Mouse (Mus musculus) lung, embryonic 16.5 days (tissue): ENCODE results near the gene Saa3. TPM values are rescaled to one million over a fixed set of nuclear protein-coding genes. Genes with fewer than 3 reads are reported as not detected.

ENCODE experiments used
- ATAC-seq: fragments of 200-750 bp; cut with Nextera tagmentation; 2 replicates; pipeline ENCODE4 v1.8.0; 2017; ENCODE audit warnings: low read depth, mild to moderate bottlenecking, moderate library complexity
- H3K27ac ChIP-seq: fragments of 300-500 bp; sonication (generic); 2 replicates; pipeline ENCODE4 v1.5.1; 2014; ENCODE audit warnings: mild to moderate bottlenecking, control low read depth, low read length
- H3K27me3 ChIP-seq: fragments of 300-500 bp; sonication (generic); 2 replicates; pipeline ENCODE4 v1.6.1; 2014; ENCODE audit warnings: low read depth, low read length, mixed read lengths; ENCODE audit not compliant: control insufficient read depth, insufficient read depth
- H3K36me3 ChIP-seq: fragments of 300-500 bp; sonication (generic); 2 replicates; pipeline ENCODE4 v1.6.1; 2014; ENCODE audit warnings: low read length; ENCODE audit not compliant: control insufficient read depth, insufficient read depth
- H3K4me1 ChIP-seq: fragments of 300-500 bp; sonication (generic); replicated peaks from 2 replicates; pipeline ENCODE4 v1.6.1; 2014; ENCODE audit warnings: low read length, mixed read lengths; ENCODE audit not compliant: control insufficient read depth, insufficient read depth
- H3K4me2 ChIP-seq: fragments of 300-500 bp; sonication (generic); 2 replicates; pipeline ENCODE4 v1.6.1; 2014; ENCODE audit warnings: low read depth, low read length, control low read depth
- H3K4me3 ChIP-seq: fragments of 300-500 bp; sonication (generic); 2 replicates; pipeline ENCODE4 v1.5.1; 2014; ENCODE audit warnings: mild to moderate bottlenecking, low read length, control low read depth
- H3K9ac ChIP-seq: fragments of 300-500 bp; sonication (generic); 2 replicates; pipeline ENCODE4 v1.6.1; 2014; ENCODE audit warnings: low read length, control low read depth
- H3K9me3 ChIP-seq: fragments of 300-500 bp; sonication (generic); 2 replicates; pipeline ENCODE4 v1.6.1; 2016; ENCODE audit warnings: low read length; ENCODE audit not compliant: control insufficient read depth
- WGBS: fragments of 180-500 bp; shearing (Covaris S2); extraction: QIAGEN DNeasy Blood & Tissue Kit; methylation state at CpG from one replicate; pipeline ENCODE4 v1.1.7; 2014; 5-methylcytosine and 5-hydroxymethylcytosine counted together
- polyA plus RNA-seq: library from polyadenylated mRNA; unstranded; fragments of >200 nt; fragmentation: Nextera tagmentation; extraction: Ambion mirVana; gene quantifications from 2 replicates; pipeline ENCODE4 v1.2.1, GENCODE M21; 2015

Gene Saa3
- polyA plus RNA-seq, 1 experiment from 2014 or later, result 0.43 TPM

DNA sequence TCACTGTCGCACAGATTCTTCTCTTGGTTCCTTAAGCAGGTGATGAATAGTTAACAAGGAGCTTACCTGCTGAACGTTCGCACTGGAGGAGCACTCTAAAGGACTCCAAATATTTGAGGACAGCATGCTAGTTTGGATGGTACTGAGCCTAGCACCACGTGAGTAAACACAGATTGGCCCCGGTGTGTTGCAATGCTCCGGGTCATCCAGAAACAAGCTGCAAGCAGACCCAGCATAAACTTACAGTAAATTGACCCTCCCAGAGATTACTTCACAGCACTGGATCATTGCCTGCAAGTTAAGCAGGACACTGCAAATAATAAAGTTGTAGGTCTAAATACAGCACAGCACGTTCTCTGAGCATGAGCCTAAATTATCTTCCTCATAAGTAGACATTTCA lies 4.0 kb upstream of the Saa3 start:
- peak overlapping the region; percentile 4; the same call in 1 of the 2 replicates for H3K27ac ChIP-seq
- H3K4me3 ChIP-seq, result no peak overlapping the region
- H3K27me3 ChIP-seq, result peaks cover 5% of the 10 kb centered on the region; the same call in 1 of the 2 replicates
- no peaks in the 10 kb centered on the region for H3K9me3 ChIP-seq
- H3K4me2 ChIP-seq, result no peak overlapping the region
- peaks cover 26% of the 10 kb centered on the region for H3K4me1 ChIP-seq
- ATAC-seq, result peak; percentile 90
- WGBS, result 32% methylated on average over 7 of the region's 7 CpGs
- no peaks in the 10 kb centered on the region for H3K36me3 ChIP-seq
- H3K9ac ChIP-seq, result no peak overlapping the region

DNA sequence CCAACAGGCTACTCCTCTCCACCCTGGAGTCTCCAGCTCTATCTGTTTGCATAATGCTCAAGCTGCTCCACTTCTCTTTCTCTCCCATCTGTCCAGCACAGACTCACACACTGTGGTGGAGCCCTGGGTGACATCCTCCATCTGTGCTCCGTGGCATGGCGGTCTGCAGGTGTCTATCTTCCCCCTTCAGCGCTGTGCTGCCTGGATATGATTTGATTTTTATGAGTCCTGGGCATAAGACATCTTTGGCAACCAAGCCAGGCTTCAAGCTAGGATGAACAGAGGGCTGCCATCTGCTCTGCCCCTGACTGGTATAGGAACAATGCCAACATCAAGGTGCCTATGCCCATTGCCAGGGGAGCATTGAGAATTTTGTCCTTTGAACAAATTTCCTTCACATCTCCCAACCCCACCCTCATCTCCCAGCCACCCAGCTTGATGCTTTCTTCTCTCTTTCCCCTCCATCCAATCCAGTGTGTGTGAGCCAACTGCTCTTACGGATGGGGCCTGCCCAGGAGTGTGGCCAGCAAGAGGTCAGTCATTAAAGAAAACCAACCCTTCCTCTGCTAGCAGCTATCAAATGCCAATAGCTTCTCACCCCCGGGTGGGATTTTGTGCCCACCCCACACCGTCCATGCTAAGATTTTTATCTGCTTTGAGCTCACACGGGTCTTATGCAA lies 3.2 kb upstream of the Saa3 start:
- 66% methylated on average over 7 of the region's 7 CpGs for WGBS
- no peak overlapping the region for H3K9ac ChIP-seq
- no peak overlapping the region for H3K4me3 ChIP-seq
- H3K4me1 ChIP-seq, result peaks cover 26% of the 10 kb centered on the region
- H3K27me3 ChIP-seq, result peaks cover 5% of the 10 kb centered on the region; the same call in 1 of the 2 replicates
- H3K27ac ChIP-seq, result no peak overlapping the region; the same call in 1 of the 2 replicates
- H3K4me2 ChIP-seq, result no peak overlapping the region
- H3K36me3 ChIP-seq, result no peaks in the 10 kb centered on the region
- no peaks in the 10 kb centered on the region for H3K9me3 ChIP-seq
- ATAC-seq, result no peak

DNA sequence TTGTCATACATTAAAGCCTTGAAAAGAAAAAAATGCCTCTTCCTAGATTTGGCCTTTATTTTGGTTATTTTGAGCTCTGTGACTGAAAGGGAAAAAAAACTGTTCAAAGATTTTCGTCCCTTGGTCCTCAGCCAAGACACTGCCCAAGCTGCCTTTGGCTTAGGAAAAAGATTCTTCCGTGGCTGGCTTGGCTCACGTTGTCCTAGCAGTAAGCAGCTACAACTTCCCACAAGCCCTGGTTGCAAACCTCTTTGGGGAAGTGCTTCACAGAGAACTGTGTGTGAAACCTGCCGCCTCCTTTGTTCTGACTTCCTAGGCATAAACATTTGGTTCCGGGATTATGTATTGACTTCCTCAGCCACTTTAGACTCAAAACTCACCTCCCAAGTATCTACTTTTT lies 1.4 kb upstream of the Saa3 start:
- peaks cover 5% of the 10 kb centered on the region; the same call in 1 of the 2 replicates for H3K27me3 ChIP-seq
- 0 out of 2 replicates have a peak overlapping the region, but pooled peaks have one; percentile 15 for H3K27ac ChIP-seq
- WGBS, result 25% methylated on average over 5 of the region's 5 CpGs
- no peak for ATAC-seq
- H3K36me3 ChIP-seq, result no peaks in the 10 kb centered on the region
- H3K4me3 ChIP-seq, result no peak overlapping the region
- no peak overlapping the region for H3K4me2 ChIP-seq
- peaks cover 26% of the 10 kb centered on the region for H3K4me1 ChIP-seq
- H3K9ac ChIP-seq, result no peak overlapping the region
- H3K9me3 ChIP-seq, result no peaks in the 10 kb centered on the region

DNA sequence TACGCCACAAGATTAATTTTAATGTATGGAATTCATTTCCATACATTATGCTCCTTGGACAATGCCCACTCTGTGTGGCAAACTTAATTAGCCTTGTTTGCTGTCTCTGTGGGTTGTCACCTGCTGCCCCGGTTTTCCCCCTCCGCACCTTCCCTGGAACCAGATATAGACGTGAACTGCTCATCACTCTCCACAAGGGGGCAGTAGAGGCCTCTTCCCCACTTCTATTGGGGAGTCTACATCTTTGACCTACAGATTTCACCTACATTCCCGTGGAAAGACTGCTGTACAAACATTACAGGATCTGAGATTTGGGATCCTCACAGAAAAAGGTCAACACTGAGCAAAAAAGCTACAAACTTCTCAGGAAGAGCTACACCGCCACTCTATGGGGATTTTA lies 982 bp downstream of the Saa3 start:
- Histone ChIP-seq H3K9ac (no peak overlapping the region), H3K4me2 (no peak overlapping the region), H3K36me3 (no peaks in the 10 kb centered on the region), H3K27ac (no peak overlapping the region), H3K27me3 (peaks cover 5% of the 10 kb centered on the region; the same call in 1 of the 2 replicates), H3K4me1 (peaks cover 20% of the 10 kb centered on the region), H3K9me3 (no peaks in the 10 kb centered on the region), H3K4me3 (no peak overlapping the region)
- WGBS, result 32% methylated on average over 6 of the region's 6 CpGs
- ATAC-seq, result no peak

DNA sequence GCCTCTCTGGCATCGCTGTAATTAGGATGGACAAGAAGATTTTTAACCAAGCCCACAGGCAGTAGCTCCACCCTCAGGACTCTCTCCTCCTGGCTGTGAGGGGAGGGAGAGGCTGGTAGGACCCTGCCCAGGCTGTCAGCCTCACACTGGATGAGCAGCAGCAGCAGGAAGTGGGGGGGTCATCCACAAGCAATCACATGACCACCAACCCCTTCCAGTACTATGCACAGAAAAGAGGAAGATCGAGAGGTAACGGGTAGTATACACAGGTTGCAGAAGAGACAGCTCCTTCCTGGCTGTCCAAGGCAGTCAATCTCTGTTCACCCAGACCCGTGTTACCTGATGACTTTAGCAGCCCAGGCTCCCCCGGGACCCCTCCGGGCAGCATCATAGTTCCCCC lies 3.2 kb downstream of the Saa3 start:
- 66% methylated on average over 6 of the region's 6 CpGs for WGBS
- ATAC-seq, result no peak
- Histone ChIP-seq H3K27me3 (no peaks in the 10 kb centered on the region), H3K9me3 (no peaks in the 10 kb centered on the region), H3K4me1 (peaks cover 16% of the 10 kb centered on the region), H3K36me3 (0 out of 2 replicates have a peak, but pooled peaks cover 2% of the 10 kb centered on the region), H3K27ac (no peak overlapping the region), H3K4me3 (no peak overlapping the region), H3K9ac (no peak overlapping the region), H3K4me2 (no peak overlapping the region)

DNA sequence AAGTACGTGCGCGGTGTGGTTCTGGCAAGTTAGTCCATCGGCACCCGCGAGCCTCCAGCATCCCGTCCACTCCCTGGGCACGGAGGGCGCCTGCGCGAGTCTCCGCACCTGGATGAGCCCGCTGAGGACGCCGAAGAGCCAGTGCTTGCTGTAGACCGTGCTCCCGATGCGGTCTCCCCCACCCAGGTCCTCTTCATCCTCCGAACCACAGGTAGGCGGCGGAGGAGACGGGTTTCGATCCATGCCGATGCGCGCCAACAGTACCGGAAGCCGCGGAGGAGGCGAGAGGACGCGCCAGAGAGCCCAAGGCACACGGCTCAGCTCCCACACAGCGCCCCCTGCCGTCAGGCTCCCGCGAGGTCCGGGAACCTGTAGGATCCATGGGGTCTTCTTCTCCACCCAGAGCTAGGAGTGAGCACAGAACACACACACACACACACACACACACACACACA lies 5.1 kb downstream of the Saa3 start, which contains the start of gene Saal1:
Gene Saal1 (minus strand): TSS at position 291 of the 455 bp plus-strand sequence.
- Histone ChIP-seq H3K9me3 (no peaks in the 10 kb centered on the region), H3K4me2 (peak within 1 kb of the TSS; percentile 64), H3K9ac (peak within 1 kb of the TSS; percentile 94), H3K36me3 (peaks cover 12% of the 10 kb centered on the region), H3K4me1 (peaks cover 7% of the 10 kb centered on the region), H3K4me3 (peak within 1 kb of the TSS; percentile 82), H3K27ac (peak within 1 kb of the TSS; percentile 67), H3K27me3 (no peaks in the 10 kb centered on the region)
- under 1% methylated on average over 38 of the region's 38 CpGs for WGBS
- peak; percentile 97 for ATAC-seq

DNA sequence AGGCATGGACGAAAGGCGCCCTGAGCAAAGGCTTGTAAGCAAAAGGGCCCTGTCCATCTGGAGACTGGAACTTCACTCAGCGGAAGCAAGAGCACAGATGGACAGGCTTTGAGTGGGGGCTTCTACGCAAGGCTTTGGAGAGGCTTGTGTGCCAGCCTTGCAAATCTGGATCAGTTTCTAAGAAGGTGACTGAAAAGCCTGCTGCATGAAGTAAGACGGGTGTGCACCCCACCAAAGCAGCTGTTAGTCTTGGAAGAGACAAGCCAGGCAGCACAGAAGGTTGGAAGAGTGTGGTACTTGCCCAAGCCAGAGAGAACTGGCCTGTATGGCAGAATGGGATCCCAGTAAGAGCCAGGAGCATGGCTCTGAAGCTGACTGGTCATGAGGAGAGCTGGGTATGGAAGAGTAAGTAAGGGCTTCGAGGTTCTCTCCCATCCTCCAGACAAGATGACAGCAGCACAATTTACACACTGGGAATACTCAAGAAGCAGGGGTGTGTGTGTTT lies 14.9 kb downstream of the Saa3 start:
- no peak overlapping the region for H3K4me2 ChIP-seq
- H3K27ac ChIP-seq, result no peak overlapping the region
- no peaks in the 10 kb centered on the region for H3K9me3 ChIP-seq
- 87% methylated on average over 6 of the region's 6 CpGs for WGBS
- ATAC-seq, result no peak
- H3K4me3 ChIP-seq, result no peak overlapping the region
- no peaks in the 10 kb centered on the region for H3K27me3 ChIP-seq
- no peak overlapping the region for H3K9ac ChIP-seq
- H3K4me1 ChIP-seq, result no peaks in the 10 kb centered on the region
- H3K36me3 ChIP-seq, result peaks cover 37% of the 10 kb centered on the region

DNA sequence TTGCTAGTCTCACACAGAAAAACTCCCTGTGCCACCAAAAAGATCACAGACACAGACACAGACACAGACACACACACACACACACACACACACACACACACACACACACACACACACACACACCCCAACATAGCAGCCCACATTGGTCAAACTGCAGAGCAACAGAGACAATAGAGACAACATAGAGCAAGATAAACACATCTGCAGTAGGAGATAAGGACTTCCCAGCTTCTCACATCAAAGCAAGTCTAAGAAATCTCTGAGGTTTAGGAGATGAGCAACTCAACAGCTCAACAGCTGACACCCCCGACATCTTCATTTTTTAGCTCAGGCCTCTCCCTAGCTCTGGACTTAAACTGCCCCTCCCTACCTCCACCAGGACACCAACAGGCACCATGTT lies 18.7 kb downstream of the Saa3 start:
- Histone ChIP-seq H3K4me1 (no peaks in the 10 kb centered on the region), H3K9me3 (no peaks in the 10 kb centered on the region), H3K9ac (no peak overlapping the region), H3K36me3 (peaks cover 28% of the 10 kb centered on the region), H3K4me3 (no peak overlapping the region), H3K4me2 (no peak overlapping the region), H3K27me3 (no peaks in the 10 kb centered on the region), H3K27ac (no peak overlapping the region)
- ATAC-seq, result no peak
- WGBS, result 65% methylated on average over 1 of the region's 1 CpGs

DNA sequence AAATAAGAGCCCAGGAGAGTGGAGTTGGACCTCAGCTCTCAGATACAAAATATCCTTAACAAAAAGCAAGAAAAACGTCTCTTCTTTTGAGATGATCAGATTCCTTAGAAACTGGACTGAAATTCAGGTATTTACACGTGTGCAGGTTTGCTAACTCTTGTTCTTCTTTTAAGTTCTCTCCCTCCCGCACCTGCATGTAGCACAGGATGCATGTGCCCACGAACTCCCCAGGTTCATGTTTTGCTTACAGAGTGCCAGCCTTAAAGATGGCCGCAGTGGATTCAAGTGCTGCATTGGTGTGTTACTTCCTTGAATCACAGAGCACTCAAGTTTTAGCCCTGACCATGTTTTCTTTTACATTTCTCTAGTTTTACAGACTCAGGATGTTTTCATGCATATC lies 28.7 kb downstream of the Saa3 start:
- peaks cover 18% of the 10 kb centered on the region for H3K36me3 ChIP-seq
- no peaks in the 10 kb centered on the region for H3K9me3 ChIP-seq
- H3K9ac ChIP-seq, result no peak overlapping the region
- no peak overlapping the region for H3K27ac ChIP-seq
- H3K4me3 ChIP-seq, result no peak overlapping the region
- H3K4me2 ChIP-seq, result no peak overlapping the region
- no peaks in the 10 kb centered on the region for H3K27me3 ChIP-seq
- H3K4me1 ChIP-seq, result no peaks in the 10 kb centered on the region
- ATAC-seq, result no peak
- 82% methylated on average over 5 of the region's 5 CpGs for WGBS
